Mouse (Mus musculus) spleen, postnatal 10 days (tissue): ENCODE measurements around the gene Qars.

Experiments
- DNase-seq, 2 experiments: peaks; one replicate each; pipeline ENCODE4 v3.0.0; 2021 to 2022; ENCODE audit warnings: low spot score in 2 of 2

The Qars gene

DNA sequence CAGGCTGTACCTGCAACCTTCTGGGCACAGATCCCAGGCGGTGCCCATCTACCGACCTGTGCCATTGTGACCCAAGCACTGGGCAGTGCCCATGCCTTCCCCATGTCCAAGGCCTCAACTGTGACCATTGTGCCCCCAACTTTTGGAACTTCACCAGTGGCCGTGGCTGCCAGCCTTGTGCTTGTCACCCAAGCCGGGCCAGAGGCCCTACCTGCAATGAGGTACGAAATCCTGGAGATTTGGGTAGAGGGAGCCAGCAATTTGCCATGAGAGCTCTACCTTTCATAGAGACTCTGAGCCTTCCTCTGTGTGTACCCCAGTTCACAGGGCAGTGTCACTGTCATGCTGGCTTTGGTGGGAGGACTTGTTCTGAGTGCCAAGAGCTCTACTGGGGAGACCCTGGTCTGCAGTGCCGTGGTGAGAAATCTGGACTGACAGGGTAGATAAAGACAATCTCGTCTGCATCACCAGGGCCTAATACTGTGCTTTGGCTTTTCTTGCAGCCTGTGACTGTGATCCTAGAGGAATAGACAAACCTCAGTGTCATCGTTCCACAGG lies 20.5 kb upstream of the Qars start:
- DNase-seq = no peak

DNA sequence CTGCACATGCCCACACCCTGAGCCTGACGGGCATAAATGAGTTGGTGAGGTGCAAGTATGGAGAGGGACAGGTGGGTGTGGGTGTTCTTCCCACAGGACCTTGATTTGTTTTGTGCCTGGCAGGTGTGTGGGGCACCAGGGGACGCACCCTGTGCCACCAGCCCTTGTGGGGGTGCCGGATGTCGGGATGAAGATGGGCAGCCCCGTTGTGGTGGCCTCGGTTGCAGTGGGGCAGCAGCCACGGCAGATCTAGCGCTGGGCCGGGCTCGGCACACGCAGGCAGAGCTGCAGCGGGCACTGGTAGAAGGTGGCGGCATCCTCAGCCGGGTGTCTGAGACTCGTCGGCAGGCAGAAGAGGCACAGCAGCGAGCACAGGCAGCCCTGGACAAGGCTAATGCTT lies 19.1 kb upstream of the Qars start:
- DNase-seq = no peak

DNA sequence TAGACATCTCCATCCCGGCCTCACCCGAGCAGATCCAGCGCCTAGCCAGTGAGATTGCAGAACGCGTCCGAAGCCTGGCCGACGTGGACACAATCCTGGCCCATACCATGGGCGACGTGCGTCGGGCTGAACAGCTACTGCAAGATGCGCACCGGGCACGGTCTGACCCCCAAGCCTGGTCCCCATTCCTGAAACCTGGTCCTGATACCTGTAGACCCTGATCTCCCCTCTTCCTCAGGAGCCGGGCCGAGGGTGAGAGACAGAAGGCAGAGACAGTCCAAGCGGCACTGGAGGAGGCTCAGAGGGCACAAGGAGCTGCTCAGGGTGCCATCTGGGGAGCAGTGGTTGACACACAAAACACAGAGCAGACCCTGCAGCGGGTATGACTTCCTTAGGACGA lies 18.3 kb upstream of the Qars start:
- no peak for DNase-seq

DNA sequence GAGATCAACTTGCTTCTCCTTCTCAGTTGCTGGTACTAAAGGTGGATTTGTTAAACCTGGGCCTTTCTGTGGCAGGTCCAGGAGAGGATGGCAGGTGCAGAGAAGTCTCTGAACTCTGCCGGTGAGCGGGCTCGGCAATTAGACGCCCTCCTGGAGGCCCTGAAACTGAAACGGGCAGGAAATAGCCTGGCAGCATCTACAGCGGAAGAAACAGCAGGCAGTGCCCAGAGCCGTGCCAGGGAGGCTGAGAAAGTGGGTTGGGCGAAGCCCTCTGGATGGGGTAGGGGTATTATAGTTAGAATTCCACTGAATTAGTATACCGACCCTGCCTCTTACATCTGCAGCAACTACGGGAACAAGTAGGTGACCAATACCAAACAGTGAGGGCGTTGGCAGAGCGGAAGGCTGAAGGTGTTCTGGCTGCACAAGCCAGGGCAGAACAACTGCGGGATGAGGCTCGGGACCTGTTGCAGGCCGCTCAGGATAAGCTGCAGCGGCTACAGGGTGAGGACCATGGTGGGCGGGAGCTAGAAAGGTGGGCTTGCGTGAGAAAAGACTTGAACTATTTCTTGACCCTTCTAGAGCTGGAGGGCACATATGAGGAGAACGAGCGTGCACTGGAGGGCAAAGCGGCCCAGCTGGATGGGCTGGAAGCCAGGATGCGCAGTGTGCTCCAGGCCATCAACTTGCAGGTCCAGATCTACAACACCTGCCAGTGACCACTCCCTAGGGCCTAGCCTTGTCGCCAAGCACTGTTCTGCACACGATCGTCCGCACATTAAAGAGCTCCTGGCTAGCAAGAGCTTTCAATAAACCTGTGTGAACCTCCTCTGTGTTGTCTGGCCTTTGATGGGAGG lies 17.6 kb upstream of the Qars start:
- DNase-seq = no peak

DNA sequence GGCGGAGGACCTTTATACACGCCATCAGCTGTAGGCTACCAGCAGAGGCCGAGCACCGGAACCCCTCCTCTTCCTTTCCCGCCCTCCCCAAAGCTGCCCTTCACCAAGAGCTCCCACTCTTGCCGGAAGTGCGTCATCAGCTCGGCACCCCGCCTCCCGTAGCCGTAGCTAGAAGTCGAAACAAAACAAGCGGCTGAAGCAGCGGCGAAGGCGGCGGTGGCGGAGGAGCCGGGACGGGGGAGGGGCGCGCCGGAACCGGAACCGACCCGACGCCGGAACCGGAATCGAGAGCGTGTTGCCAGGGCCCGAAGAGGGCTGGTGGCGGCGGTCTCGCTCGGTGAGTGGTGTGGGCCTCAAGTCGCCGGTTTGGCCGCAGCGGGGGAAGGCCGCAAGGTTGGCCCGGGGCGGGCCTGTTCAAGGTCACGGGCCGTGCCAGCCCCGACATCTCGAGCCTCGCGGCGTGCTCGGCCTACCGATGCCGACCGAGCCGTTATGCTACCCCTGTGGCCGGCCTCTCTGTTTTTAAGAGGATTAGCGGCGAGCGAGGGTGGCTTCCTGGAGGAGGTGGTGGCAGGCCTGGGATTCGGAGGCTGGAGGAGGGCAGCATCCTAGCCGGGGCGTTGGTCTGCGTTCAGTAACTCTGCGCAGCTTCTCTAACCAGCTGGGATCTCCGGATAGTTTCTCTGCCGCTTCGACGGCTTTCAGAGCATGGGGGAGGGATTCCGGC lies 16.8 kb upstream of the Qars start, which contains the start of gene Usp19:
Gene Usp19, plus strand, starts transcription at position 44 of the 727 bp plus-strand sequence.
- DNase-seq = peak; percentile 84 to 95

DNA sequence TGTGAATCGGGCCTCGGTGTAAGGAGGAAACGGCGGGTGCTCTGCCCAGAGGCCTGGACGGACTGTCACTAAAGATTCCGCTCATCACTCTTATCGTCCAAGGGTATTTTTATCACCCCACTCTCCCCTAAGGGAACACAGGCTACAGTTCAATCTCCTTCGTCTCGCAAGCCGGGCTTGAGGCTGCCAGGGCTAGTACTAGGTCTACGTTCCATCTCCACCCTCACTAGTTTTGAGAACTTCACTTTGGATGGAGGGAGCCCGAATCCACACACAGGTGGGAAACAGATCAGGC lies 16.3 kb upstream of the Qars start:
- no peak for DNase-seq

DNA sequence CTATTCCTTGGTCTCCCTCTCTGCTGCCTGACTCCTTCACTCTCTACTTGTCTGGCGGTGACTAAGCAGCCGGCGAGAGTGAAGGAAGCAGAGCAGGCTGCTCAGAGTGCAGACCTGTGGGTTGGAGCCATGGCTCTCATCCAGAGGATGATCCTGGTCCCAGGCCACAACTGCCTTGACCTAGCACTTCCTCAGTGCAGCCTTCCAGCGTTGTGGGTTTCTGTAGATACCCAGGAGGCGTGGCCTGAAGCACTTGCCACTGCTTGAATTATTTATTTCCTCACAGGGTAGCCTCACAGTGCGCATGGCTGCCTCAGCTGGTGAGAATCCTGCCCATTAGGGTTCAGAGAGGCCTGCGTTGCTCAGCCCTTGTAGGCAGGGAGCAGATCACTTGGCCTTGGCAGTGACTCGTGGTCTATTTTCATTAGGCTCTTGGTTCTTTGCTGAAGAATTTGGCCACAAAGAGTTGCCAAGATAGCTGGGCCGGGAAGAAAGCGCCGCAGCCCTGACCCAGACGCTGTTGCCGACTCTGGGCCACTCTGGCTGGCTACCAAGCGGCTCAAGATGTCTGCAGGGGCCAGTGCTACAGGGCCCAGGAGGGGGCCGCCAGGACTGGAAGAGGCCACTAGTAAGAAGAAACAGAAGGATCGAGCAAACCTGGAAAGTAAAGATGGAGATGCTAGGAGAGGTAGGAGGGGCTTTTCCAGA lies 15.3 kb upstream of the Qars start:
- peak in 1 of 2 experiments; percentile 37 for DNase-seq

DNA sequence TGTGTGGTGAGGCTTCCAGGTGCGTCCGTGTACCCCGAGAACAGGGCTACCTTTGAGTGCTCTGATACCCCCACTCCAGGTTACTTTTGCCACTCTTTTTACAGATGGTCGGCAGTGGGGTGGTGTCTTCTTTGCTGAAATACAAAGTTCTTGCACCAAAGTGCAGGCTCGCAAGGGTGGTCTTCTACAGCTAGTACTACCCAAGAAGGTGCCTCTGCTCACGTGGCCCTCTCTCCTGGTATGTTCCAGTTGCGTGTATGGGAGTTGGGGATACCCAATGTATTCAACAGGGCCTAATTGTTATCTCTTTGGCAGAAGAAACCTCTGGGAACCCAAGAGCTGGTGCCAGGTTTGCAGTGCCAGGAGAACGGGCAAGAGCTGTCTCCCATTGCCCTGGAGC lies 14.3 kb upstream of the Qars start:
- DNase-seq = no peak

DNA sequence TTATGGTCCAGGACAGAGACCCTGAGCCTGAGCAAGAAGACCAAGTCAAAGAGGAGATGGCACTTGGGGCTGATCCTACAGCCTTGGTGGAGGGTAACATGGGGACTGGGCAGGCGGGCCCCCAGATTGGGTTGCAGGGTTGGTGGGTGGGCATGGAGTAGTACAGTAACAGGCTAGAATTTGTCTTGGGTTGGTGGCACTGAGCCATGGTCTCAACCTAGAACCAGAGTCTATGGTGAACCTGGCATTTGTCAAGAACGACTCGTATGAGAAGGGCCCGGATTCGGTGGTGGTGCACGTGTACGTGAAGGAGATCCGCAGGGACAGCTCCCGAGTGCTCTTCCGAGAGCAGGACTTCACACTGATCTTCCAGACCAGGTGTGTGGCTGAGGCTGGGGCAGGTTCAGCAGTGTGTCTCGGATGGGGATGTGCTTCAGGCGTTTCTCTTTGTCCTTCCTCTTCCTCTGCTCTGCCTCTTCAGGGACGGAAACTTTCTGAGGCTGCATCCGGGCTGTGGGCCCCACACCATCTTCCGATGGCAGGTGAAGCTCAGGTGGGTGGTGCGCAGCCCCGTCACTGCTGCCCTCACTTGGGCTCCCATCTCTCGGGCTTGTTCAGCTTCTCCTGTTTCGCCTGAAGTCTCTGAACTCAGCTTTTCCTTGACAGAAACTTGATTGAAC lies 13.2 kb upstream of the Qars start:
- DNase-seq = no peak

DNA sequence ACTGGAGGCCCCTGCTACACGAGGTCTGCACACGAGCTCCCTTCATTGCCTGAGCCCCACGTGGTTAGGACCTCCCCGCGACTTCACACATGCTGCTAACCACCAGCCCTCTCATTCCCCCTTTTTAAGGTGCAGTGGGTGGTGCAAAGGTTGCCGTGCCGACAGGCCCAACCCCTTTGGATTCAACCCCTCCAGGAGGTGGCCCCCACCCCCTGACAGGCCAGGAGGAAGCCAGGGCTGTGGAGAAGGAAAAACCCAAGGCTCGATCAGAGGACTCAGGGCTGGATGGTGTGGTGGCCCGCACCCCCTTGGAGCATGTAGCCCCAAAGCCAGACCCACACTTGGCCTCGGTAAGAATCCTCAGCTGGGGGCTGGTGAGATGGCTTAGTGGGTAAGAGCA lies 12.6 kb upstream of the Qars start:
- no peak for DNase-seq

DNA sequence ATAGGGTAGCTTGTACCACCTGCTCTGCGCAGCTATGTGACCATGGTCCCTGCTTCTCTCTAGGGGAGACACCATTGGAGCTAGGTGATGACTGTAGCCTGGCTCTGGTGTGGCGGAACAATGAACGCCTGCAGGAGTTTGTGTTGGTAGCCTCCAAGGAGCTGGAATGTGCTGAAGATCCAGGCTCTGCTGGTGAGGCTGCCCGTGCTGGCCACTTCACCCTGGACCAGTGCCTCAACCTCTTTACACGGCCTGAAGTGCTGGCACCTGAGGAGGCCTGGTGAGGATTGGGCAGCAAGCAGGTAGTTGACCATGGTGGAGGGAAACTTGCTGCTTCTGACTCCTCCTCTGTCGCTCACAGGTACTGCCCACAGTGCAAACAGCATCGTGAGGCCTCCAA lies 8.3 kb upstream of the Qars start:
- DNase-seq = no peak

DNA sequence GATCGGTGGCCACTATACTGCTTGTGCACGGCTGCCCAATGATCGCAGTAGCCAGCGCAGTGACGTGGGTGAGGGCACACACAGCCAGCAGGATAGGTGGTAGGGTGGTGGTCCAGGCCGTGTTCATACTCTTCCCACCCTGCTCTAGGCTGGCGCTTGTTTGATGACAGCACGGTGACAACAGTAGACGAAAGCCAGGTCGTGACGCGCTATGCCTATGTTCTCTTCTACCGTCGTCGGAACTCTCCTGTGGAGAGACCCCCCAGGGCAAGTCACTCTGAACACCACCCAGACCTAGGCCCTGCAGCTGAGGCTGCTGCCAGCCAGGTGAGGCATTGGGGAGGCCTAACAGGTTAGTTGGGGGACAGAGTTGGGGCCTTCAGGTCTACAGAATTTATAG lies 7.6 kb upstream of the Qars start:
- no peak for DNase-seq

DNA sequence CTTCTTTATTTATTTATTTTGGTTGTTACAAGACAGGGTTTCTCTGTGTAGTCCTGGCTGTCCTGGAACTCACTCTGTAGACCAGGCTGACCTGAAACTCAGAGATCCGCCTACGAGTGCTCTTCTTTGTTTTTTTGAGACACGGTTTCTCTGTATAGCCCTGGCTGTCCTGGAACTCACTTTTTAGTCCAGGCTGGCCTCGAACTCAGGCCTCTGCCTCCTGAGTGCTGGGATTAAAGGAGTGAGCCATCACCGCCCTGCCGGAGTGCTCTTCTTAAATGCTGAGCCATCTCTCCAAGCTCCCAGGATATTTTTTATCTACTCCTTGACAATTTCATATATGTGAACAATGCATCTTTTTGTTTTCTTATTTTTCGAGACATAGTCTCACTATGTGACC lies 605 bp upstream of the Qars start:
- DNase-seq = peak in 1 of 2 experiments; percentile 10

DNA sequence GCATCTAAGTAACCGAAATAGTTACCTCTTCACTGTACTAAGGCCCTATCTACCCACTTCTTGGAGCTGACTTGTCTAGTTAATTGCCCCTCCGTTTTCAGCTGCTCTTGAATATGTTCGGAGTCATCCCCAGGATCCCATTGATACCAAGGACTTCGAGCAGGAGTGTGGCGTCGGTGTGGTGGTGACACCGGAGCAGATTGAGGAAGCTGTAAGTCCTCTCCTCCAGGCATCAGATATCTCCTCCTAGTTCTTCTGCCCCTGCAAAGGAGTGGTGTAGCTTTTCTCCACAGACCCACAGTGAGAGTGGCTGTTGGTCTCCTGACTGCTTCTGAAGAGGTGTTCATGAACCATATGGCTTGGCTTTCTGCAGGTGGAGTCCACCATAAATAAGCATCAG lies 1.3 kb downstream of the Qars start:
- no peak for DNase-seq

DNA sequence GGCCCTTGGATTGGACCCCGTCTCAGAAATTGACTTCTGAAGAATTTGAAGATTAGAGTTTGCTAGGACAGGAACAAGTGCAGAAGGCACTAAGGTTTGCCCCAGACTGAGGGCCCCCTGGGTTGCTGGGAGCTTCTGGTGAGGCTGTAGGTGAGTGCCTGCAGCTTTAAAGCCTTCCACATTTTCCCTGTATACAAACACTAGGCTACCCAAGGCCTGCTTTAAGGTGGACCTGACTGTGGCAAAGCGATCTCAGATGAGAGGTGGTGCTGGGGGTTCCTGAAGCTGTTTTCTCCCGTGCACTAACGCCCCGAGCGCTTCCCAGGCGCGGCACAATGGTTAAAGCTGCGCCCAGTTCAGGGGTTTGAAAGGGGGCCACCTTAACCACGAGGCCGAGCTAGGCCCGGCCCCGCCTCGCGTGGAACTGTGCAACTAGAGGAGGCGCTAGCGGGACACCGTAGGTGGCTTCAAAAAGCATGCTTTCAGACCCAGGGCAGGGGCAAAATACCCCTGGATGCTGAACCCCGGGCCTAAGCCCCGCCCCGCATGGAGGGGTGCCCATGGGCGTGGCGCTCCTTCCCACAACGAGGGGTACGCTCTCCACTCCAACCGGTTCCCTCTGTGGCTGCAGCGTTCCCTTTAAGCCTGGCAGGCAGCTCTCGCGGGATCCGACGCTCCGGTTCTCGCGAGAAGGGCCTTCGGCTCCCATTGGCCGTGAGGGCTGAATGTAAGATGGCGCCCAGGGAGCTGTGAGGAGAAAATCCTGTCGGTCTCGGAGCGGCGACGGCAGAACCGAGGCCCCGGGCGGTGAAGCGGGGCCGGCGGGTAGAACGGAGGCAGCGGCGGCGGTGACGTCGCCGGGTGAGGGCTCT lies 9.1 kb downstream of the Qars start, which contains the start of gene Qrich1:
Gene Qrich1, plus strand, starts transcription at position 427 of the 872 bp plus-strand sequence.
- DNase-seq = peak; percentile 94

DNA sequence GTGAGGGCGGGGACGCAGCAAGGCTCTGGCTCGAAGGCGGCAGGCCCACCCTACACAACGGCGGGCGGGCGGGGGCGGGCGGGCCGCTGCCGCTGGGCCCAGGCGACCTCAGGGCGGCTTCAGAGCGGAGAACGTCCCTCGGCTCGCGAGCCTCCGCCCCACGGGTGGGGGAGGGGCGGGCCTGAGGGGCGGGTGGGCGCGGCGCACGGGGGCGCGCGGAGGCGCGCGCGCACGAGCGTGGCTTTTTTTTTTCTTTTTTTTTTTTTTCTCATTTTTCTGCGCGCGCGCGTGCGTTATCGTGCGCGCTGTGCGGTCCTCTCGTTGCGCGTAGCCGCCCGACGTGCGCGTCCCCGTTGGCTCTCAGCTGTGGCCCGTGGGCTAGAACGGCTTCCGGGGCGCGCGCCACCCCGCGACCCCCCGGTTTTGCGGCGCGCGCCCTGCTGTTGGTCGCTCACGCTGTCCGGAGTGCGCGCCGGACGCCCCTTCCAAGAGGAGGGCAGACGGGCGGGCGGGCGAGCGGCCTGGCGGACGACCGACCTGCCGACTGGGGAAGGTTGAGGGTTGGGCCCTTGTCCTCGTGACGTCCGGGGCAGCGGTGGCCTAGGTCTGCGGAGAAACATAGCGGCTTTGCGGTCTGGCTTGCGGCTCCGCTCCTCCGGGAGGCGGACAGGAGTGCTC lies 9.9 kb downstream of the Qars start:
- DNase-seq = peak; percentile 77 to 92

DNA sequence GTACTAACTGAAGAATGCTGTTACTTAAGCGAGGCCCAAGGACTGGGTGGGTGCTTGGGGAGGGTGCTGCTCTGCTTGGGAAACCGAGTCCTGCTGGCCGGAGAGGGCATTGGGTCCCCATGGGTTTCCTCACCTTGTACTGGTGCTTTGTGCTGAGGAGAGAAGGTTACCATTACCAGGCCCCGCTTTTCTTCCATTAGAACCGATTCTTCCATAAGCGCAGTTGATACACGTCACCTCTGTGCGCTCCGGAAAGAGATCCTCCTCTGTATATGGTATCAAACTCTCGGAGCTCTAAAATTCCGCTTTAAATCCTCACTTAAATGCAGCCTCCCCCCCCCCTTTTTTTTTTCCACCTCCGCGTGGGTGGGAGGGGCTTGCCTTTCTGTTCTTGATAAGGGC lies 10.4 kb downstream of the Qars start:
- DNase-seq = peak in 1 of 2 experiments; percentile 60

DNA sequence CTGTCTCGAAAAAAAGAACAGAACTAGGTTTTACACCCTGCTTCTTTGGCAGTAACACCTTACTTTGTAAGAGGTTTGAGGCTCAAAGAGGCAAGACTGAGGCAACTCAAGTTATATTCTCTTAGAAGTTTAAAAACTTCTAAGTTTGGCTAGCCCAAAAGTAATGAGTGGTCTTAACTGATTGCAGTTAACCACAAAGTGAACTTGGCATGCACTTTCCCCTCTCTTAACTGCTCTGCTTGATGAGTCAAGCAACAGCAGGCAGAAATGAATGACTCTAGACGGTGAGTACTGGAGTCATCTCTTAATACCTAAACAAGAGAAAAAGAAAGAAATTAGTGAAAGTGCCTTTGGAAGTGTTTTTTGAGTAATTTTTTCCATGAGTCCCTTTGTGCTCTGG lies 14.1 kb downstream of the Qars start:
- DNase-seq = no peak

DNA sequence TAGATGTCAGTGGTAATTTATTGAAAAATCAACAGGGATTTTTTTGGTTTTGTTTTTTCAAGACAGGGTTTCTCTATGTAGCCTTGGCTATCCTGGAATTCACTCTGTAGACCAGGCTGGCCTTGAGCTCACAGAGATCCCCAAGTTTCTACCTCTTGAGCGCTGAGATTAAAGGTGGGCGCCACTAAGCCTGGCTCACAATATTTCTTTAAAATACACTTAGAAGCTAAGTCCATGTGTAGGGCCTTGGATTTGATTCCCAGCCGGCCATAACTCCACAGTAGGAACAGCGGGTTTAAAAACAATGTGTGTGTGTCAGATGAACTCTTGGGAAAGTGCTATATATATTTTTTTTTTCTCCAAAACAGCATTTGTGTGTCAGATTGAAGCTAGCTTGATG lies 15.8 kb downstream of the Qars start:
- no peak for DNase-seq

DNA sequence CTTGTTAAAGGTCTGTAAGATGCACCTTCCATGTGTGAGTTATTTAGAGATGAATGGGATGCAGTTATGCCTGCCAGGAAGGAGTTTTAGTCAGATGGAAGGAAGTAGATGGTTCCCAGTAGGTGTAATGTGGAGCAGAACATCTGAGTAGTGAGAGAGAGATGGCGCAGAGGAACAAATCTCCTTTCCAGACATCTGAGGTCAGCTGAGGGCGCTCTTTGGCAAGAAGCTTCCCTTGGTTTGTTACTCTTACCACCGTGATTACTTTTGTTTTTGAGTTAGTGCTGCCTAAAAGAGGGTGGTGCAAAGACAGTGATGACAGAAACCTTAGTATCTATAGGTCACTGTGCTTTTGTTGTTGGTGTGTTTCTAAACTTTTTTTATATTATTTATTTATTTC lies 17.9 kb downstream of the Qars start:
- no peak for DNase-seq
